Mouse (Mus musculus) embryonic facial prominence, embryonic 13.5 days (tissue): Measurements from ENCODE around the gene Mab21l1. TPM values are rescaled to one million over a fixed set of nuclear protein-coding genes. Genes with fewer than 3 reads are reported as not detected.

Experiments used
- ATAC-seq: fragments of 200-750 bp; cut with Nextera tagmentation; 2 replicates; pipeline ENCODE4 v1.8.0; 2017; ENCODE audit warnings: low read depth; ENCODE audit not compliant: insufficient number of reproducible peaks, insufficient read depth, low FRiP score, low TSS enrichment
- H3K27ac ChIP-seq: fragments of 300-500 bp; sonication (generic); 2 replicates; pipeline ENCODE4 v1.5.1; 2015; ENCODE audit warnings: moderate library complexity, mild to moderate bottlenecking, inconsistent platforms
- H3K27me3 ChIP-seq: fragments of 300-500 bp; sonication (generic); 2 replicates; pipeline ENCODE4 v1.6.1; 2015; ENCODE audit warnings: mild to moderate bottlenecking, inconsistent platforms
- H3K36me3 ChIP-seq: fragments of 300-500 bp; sonication (generic); 2 replicates; pipeline ENCODE4 v1.6.1; 2015; ENCODE audit warnings: mild to moderate bottlenecking, inconsistent platforms
- H3K4me1 ChIP-seq: fragments of 300-500 bp; sonication (generic); 2 replicates; pipeline ENCODE4 v1.6.1; 2015; ENCODE audit warnings: inconsistent platforms
- H3K4me2 ChIP-seq: fragments of 300-500 bp; sonication (generic); 2 replicates; pipeline ENCODE4 v1.6.1; 2015; ENCODE audit warnings: moderate library complexity, mild to moderate bottlenecking, inconsistent platforms
- H3K4me3 ChIP-seq: fragments of 300-500 bp; sonication (generic); 2 replicates; pipeline ENCODE4 v1.5.1; 2015; ENCODE audit warnings: mild to moderate bottlenecking, inconsistent platforms
- H3K9ac ChIP-seq: fragments of 300-500 bp; sonication (generic); 2 replicates; pipeline ENCODE4 v1.6.1; 2015; ENCODE audit warnings: mild to moderate bottlenecking, inconsistent platforms
- H3K9me3 ChIP-seq: fragments of 300-500 bp; sonication (generic); 2 replicates; pipeline ENCODE4 v1.6.1; 2016; ENCODE audit warnings: inconsistent platforms
- WGBS: fragments of 180-500 bp; shearing (Covaris S2); methylation state at CpG from one replicate; pipeline ENCODE4 v1.1.7; 2015; ENCODE audit warnings: mixed read lengths; 5-methylcytosine and 5-hydroxymethylcytosine counted together
- polyA plus RNA-seq: library from polyadenylated mRNA; unstranded; fragments of >200 nt; fragmentation: Nextera tagmentation; extraction: Ambion mirVana; gene quantifications from 2 replicates; pipeline ENCODE4 v1.2.1, GENCODE M21; 2015

The Mab21l1 gene
- polyA plus RNA-seq, 1 experiment from 2014 or later, result 54.5 TPM

DNA sequence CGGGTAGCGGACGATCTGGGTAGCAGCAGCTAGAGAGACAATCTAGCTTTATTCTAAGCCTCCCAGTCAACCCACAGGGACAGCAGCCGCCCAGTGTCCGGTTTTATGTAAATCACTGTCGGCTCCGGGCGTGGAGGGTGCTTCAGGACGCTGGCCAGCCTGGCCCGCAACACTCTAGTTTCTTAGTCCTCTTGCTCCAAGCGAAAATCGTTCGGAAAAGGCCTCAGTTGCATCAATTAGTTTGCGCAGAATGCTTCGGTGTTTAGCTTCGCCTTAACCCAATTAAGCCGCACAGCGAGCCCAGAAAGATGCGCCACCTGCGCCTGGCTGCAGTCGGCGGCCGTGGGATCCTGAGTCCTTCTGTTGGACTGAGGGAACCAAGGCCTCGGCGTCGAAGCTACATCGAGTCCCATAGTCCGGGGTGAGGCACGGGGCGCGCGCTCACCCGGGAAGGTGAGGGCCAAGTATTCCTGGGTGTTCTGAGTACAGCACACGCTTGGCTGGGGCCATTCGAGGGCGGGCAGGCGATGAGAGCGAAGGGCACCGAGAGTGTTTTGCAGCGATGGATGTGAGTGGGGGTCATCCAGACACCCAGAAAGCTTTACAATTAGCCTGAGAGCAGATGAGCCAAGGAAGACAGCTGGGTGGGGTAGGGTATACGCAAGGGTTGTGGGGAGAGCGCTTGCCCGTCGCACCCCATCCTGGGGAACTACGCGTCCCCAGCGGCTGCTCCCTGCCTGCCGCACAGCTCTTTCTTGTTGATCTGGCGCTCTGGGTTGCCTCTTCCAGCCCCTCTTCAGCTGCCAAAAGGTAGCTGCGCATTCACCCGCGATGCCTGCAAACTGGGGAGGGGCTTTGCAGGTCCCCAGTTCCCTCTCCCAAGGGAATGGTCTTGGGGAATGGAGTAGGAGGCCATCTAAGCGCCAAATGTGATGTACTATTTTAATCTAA is 1.9 kb upstream of the Mab21l1 start:
- H3K4me2 ChIP-seq, result peak overlapping the region; percentile 75
- H3K36me3 ChIP-seq, result no peaks in the 10 kb centered on the region
- no peak for ATAC-seq
- peak overlapping the region; percentile 77 for H3K27ac ChIP-seq
- H3K27me3 ChIP-seq, result peaks cover 36% of the 10 kb centered on the region
- H3K4me3 ChIP-seq, result peak overlapping the region; percentile 65
- WGBS, result 3% methylated on average over 53 of the region's 53 CpGs
- H3K9me3 ChIP-seq, result no peaks in the 10 kb centered on the region
- peak overlapping the region; percentile 78 for H3K9ac ChIP-seq
- H3K4me1 ChIP-seq, result peaks cover 25% of the 10 kb centered on the region

DNA sequence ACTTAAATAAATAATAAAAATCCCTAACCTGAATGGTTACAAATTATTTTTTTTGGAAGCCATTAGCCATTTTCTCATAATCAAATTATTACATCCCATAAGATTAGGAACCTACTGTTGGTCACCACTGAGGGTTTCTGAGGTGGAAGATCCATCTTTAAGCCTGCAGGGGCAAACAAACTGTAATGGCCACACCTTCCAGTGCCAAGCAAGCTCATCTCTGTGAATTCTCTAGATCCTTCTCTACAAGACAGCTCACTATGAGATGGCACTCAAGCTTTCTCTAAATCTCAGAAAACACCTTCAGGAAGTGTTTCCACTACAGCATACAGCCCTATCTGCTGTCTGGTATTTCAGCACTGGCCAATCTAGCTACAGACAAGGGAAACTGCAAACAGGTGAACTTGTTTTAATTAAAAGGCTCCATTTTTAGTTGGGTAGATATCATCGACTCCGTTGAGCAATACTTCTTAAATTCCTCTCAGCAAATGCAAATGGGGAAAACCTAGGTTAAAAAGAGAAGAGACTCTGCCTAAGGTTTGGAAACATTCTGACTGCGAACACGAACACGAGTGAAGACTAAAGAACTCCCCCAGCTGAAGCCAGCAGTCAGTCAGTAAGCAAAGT is 768 bp upstream of the Mab21l1 start:
- Histone ChIP-seq H3K4me1 (peaks cover 25% of the 10 kb centered on the region), H3K27me3 (peaks cover 45% of the 10 kb centered on the region), H3K4me2 (peak overlapping the region; percentile 75), H3K9me3 (no peaks in the 10 kb centered on the region), H3K4me3 (peak overlapping the region; percentile 65), H3K27ac (peak overlapping the region; percentile 97), H3K9ac (peak overlapping the region; percentile 96), H3K36me3 (no peaks in the 10 kb centered on the region)
- 13% methylated on average over 5 of the region's 5 CpGs for WGBS
- ATAC-seq, result no peak

DNA sequence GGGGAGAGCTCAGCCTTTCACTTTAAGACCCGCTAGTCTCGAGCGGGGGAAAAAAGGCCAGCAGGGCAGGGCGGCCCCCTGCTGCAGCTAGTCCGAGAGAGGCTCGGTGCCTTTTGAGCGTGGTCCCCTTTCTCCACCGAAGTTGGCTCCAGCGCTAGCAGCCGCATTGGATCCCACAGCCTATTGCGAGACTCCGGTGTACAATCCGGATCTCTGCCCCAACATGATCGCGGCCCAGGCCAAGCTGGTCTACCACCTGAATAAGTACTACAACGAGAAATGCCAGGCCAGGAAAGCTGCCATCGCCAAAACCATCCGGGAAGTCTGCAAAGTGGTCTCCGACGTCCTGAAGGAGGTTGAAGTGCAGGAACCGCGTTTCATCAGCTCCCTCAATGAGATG is 461 bp downstream of the Mab21l1 start:
- Histone ChIP-seq H3K4me1 (peaks cover 25% of the 10 kb centered on the region), H3K4me2 (peak overlapping the region; percentile 75), H3K4me3 (peak overlapping the region; percentile 65), H3K9me3 (no peaks in the 10 kb centered on the region), H3K27ac (peak overlapping the region; percentile 97), H3K27me3 (peaks cover 49% of the 10 kb centered on the region), H3K36me3 (no peaks in the 10 kb centered on the region), H3K9ac (peak overlapping the region; percentile 96)
- under 1% methylated on average over 22 of the region's 22 CpGs for WGBS
- no peak for ATAC-seq

DNA sequence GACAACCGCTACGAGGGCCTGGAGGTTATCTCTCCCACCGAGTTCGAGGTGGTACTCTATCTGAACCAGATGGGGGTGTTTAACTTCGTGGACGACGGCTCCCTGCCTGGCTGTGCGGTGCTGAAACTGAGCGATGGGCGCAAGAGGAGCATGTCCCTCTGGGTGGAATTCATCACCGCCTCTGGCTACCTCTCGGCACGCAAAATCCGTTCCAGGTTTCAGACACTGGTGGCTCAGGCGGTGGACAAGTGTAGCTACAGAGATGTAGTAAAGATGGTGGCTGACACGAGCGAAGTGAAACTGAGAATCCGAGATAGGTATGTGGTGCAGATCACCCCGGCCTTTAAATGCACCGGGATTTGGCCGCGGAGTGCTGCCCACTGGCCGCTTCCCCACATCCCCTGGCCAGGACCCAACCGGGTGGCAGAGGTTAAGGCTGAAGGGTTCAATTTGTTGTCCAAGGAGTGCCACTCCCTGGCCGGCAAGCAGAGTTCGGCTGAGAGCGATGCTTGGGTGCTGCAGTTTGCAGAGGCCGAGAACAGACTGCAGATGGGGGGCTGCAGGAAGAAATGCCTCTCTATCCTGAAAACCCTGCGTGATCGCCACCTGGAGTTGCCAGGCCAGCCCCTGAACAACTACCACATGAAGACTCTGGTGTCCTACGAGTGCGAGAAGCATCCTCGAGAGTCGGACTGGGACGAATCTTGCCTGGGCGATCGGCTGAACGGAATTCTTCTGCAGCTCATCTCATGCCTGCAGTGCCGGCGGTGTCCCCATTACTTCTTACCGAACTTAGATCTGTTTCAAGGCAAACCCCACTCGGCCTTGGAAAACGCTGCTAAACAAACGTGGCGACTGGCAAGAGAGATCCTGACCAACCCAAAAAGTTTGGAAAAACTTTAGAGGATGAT is 1.1 kb downstream of the Mab21l1 start:
- peak overlapping the region; percentile 65 for H3K4me3 ChIP-seq
- H3K27me3 ChIP-seq, result peaks cover 46% of the 10 kb centered on the region
- peak overlapping the region; percentile 75 for H3K4me2 ChIP-seq
- peak overlapping the region; percentile 97 for H3K27ac ChIP-seq
- peaks cover 25% of the 10 kb centered on the region for H3K4me1 ChIP-seq
- ATAC-seq, result no peak
- no peaks in the 10 kb centered on the region for H3K9me3 ChIP-seq
- WGBS, result 2% methylated on average over 45 of the region's 45 CpGs
- no peaks in the 10 kb centered on the region for H3K36me3 ChIP-seq
- H3K9ac ChIP-seq, result peak overlapping the region; percentile 96

DNA sequence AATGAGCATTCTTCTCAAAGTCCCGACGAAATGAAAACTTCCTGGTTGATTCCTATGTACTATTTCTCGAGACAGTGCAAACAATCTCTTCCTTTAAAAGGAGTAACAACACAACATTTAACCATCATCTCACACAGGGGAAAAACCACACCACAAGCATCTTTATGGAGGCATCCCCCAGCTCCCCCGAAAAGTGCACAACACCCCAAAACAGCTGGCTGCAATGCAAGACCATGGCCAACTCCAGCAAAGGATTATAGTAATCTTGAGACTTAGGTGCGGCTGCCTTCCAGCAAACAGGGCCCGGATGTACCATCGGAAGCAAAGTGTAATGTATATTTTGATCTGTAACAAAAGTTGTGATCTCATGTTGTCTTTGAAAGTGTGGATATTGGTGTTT is 1.8 kb downstream of the Mab21l1 start:
- peak overlapping the region; percentile 96 for H3K9ac ChIP-seq
- no peaks in the 10 kb centered on the region for H3K36me3 ChIP-seq
- H3K4me3 ChIP-seq, result peak overlapping the region; percentile 65
- no peaks in the 10 kb centered on the region for H3K9me3 ChIP-seq
- WGBS, result 7% methylated on average over 7 of the region's 7 CpGs
- peaks cover 48% of the 10 kb centered on the region for H3K27me3 ChIP-seq
- ATAC-seq, result no peak
- peaks cover 29% of the 10 kb centered on the region for H3K4me1 ChIP-seq
- H3K4me2 ChIP-seq, result peak overlapping the region; percentile 75
- H3K27ac ChIP-seq, result peak overlapping the region; percentile 97

DNA sequence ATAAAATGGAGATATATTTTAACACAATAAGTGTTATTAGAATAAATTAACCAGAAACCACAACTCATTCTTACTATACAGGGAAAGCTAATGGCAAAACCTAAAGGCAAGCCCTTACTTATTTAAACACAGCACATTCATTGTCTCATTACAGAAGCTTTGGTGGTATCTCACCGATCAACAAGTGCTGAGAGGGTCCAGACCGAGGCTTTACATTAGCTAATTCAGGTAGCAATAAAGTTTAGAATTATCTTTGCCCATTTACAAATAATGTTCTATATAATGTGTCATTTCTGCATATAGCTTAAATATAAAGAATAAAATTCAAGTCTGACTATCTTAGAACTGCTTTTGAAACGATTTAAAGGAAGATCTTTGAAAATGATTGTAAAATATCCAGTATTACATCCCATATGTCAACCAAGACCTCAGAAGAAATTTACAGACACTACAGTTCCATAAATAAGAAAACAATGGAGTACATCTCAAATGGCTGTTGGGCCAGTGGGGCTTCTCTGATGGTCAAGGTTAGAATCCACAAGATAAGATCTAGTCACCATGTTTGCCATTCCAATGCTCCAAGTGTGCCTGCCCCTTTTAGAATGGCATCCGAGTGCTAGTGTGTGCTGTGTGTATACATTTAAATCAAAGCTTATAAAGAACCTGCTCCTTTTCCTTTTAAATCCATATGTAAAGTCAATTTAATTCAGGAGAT is 3.1 kb downstream of the Mab21l1 start:
- no peak for ATAC-seq
- Histone ChIP-seq H3K27me3 (peaks cover 39% of the 10 kb centered on the region), H3K9ac (peak overlapping the region; percentile 91), H3K4me3 (peak overlapping the region; percentile 53), H3K36me3 (no peaks in the 10 kb centered on the region), H3K4me1 (peaks cover 28% of the 10 kb centered on the region), H3K27ac (peak overlapping the region; percentile 97), H3K9me3 (no peaks in the 10 kb centered on the region), H3K4me2 (peak overlapping the region; percentile 76)
- 31% methylated on average over 4 of the region's 4 CpGs for WGBS

DNA sequence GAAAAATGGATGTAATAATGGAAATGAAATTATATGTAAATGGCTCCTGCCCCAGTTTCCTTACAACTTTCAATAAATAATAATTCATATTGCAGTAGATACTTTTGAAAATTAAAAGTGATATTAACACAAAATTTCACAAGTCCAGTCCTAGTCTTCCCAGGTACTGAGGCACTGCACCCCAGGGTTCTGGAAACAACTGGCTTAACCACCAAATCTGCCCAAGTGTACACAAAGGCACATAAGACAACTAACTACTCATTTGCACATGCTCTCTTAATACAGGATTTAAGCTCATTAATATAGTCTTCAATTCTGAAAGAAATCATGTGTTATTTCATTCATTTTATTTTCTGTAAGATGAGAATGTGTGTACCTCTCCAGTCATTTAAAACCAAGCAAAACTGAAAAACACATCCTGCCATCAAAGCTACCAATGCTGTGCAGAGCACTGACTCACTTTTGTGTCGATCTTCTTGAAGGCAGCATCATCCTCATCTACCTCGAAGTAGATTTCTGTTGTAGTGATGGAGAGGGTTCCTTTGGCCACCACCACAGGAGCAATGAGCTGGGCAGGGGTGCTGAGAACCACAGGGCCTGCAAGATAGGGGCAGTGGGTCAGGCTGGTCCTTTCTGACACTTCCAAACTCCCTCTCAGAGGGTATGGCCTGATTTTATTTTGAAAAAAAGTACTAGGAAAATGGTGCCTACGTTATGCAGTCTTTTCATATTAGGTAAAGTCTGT is 3.8 kb downstream of the Mab21l1 start:
- 14% methylated on average over 3 of the region's 3 CpGs for WGBS
- no peaks in the 10 kb centered on the region for H3K9me3 ChIP-seq
- peaks cover 34% of the 10 kb centered on the region for H3K27me3 ChIP-seq
- H3K4me2 ChIP-seq, result peak overlapping the region; percentile 76
- no peak for ATAC-seq
- no peaks in the 10 kb centered on the region for H3K36me3 ChIP-seq
- peak overlapping the region; percentile 53 for H3K4me3 ChIP-seq
- peaks cover 21% of the 10 kb centered on the region for H3K4me1 ChIP-seq
- peak overlapping the region; percentile 97 for H3K27ac ChIP-seq
- peak overlapping the region; percentile 91 for H3K9ac ChIP-seq

DNA sequence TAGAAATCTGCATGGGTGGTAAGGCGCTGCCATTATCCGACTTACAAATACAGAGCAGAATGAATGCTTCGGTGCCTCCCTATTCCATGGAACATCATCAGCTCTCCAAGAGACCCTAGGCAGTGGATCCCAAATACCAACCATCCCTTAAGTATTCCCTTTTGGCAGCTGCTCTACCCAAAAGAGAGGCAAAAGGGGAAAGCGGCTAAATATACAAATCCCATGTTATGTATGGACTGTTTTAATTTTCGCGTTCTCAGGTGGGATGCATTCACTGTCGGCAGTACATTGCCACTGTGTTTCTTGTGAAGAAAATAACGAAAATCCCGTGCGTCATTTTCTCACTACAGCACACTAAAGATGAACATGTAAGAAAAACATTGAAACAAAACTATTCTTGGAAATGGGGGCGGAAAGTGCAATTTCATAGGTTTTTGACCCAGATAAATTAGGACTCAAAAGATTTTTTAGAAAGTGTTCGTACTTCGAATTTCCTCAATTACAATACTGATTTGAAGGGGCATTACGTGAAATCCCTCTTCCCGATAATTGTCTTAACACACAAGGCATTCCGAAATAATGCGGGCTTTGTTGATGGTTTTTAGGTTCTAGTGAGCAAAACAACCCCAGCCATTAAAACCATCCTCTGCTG is 4.7 kb downstream of the Mab21l1 start:
- Histone ChIP-seq H3K4me3 (peak overlapping the region; percentile 53), H3K36me3 (no peaks in the 10 kb centered on the region), H3K4me1 (peaks cover 21% of the 10 kb centered on the region), H3K27ac (peak overlapping the region; percentile 97), H3K27me3 (peaks cover 27% of the 10 kb centered on the region), H3K9me3 (no peaks in the 10 kb centered on the region), H3K9ac (peak overlapping the region; percentile 91), H3K4me2 (peak overlapping the region; percentile 76)
- ATAC-seq, result no peak
- WGBS, result 9% methylated on average over 17 of the region's 17 CpGs

DNA sequence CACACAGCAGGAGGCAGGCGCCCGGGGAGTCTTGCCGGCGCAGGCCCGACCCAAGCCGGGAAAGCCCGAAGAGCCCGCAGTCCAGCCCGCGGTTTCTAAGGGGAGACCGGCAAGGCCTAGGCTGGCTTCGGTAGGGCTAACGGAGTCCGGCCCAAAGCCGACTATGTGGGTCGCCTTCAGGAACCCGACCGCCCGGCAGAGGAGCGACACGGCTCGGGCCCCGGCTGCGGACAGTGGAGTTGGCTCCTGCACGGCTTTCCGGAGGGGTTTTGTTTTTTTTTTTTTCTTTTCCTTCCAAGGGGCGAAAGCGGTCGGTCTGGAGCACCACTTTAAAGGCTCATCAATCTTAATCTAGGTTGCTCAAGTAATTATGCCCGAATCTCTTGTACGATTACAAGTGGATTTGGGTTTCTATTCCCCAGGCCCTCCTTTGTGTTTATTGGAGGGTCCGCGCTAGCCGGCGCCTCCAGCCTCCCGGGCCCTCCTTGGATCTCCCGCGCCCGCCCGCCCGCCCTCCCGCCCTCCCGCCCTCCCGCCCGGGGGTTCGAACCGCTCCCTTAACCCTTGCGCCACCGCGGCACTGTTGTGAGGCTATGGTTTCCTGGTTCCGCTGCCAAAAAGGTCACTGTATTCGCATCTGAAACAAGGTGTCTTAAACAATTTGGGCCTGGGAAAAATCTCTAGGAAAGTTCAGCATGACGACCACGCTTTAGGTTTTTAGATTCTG is 5.3 kb downstream of the Mab21l1 start:
- no peak for ATAC-seq
- Histone ChIP-seq H3K4me2 (peak overlapping the region; percentile 76), H3K36me3 (no peaks in the 10 kb centered on the region), H3K27me3 (peaks cover 26% of the 10 kb centered on the region), H3K9me3 (no peaks in the 10 kb centered on the region), H3K27ac (peak overlapping the region; percentile 97), H3K4me3 (peak overlapping the region; percentile 53), H3K4me1 (peaks cover 21% of the 10 kb centered on the region), H3K9ac (peak overlapping the region; percentile 91)
- under 1% methylated on average over 54 of the region's 54 CpGs for WGBS
